Mouse (Mus musculus) erythroblast, embryonic 14.5 days (primary cell): ENCODE measurements around the gene Sertm1. TPM values are rescaled to one million over a fixed set of nuclear protein-coding genes. Genes with fewer than 3 reads are reported as not detected.

Experiments
- H3K27me3 ChIP-seq: 2 replicates; pipeline ENCODE4 v1.6.1; 2012; ENCODE audit warnings: inconsistent platforms; ENCODE audit not compliant: control insufficient read depth
- H3K36me3 ChIP-seq: 2 replicates; pipeline ENCODE4 v1.6.1; 2012; ENCODE audit warnings: mild to moderate bottlenecking, inconsistent platforms; ENCODE audit not compliant: control insufficient read depth
- H3K4me1 ChIP-seq: 2 replicates; pipeline ENCODE4 v1.6.1; 2012; ENCODE audit warnings: inconsistent platforms; ENCODE audit not compliant: control insufficient read depth
- H3K4me3 ChIP-seq: replicated peaks from 2 replicates; pipeline ENCODE3; 2012; ENCODE audit warnings: moderate library complexity, mild to moderate bottlenecking, inconsistent platforms
- H3K9me3 ChIP-seq: 2 replicates; pipeline ENCODE4 v1.6.1; 2012; ENCODE audit warnings: low read length, inconsistent platforms, mixed read lengths; ENCODE audit not compliant: control insufficient read depth
- GATA1 ChIP-seq: IDR thresholded peaks from 2 replicates; pipeline ENCODE4 v1.6.1; 2012; ENCODE audit warnings: low read length, inconsistent platforms, mixed read lengths
- TAL1 ChIP-seq: IDR thresholded peaks from 3 replicates; pipeline ENCODE4 v1.6.1; 2012; ENCODE audit warnings: low read length, inconsistent platforms, mixed read lengths
- polyA plus RNA-seq: library from polyadenylated mRNA; stranded (reverse); fragments of >175 nt; gene quantifications from 2 replicates; pipeline ENCODE4 v1.2.3, GENCODE M21; 2012

Sertm1 gene
- not detected in 2 replicates for polyA plus RNA-seq

- H3K4me3 ChIP-seq: peak within 1 kb of the TSS; percentile 32
These were observed at the start of gene Sertm1 for GRCm38 (mm10) chr3:54915643-54916071. Sertm1 (minus strand) TSS chr3:54915887.

GRCm38 (mm10) chr3:54964948-54965506 lies 49.3 kb upstream of the Sertm1 start:
- H3K4me1 ChIP-seq: no peaks in the 10 kb centered on the region
- TF ChIP-seq GATA1 (no peak), TAL1 (no peak)
- H3K36me3 ChIP-seq: no peaks in the 10 kb centered on the region
- no peaks in the 10 kb centered on the region for H3K9me3 ChIP-seq
- H3K4me3 ChIP-seq: no peak overlapping the region
- H3K27me3 ChIP-seq: no peaks in the 10 kb centered on the region

More at GRCm38 (mm10) chr3:54915643-54916071, at the start of gene Sertm1:
- no peaks in the 10 kb centered on the region for H3K36me3 ChIP-seq
- no peaks in the 10 kb centered on the region for H3K4me1 ChIP-seq
- H3K27me3 ChIP-seq: peaks cover 13% of the 10 kb centered on the region
- no peaks in the 10 kb centered on the region for H3K9me3 ChIP-seq
- TF ChIP-seq TAL1: no peak
- no peak for TF ChIP-seq GATA1

- Histone ChIP-seq H3K9me3 (no peaks in the 10 kb centered on the region), H3K4me3 (no peak overlapping the region), H3K27me3 (no peaks in the 10 kb centered on the region), H3K36me3 (no peaks in the 10 kb centered on the region), H3K4me1 (no peaks in the 10 kb centered on the region)
- TF ChIP-seq TAL1 (no peak), GATA1 (no peak)
These were observed 27.6 kb upstream of the Sertm1 start for GRCm38 (mm10) chr3:54943067-54943810.

GRCm38 (mm10) chr3:54934535-54934934 lies 18.8 kb upstream of the Sertm1 start:
- Histone ChIP-seq H3K9me3 (no peaks in the 10 kb centered on the region), H3K4me1 (no peaks in the 10 kb centered on the region), H3K36me3 (no peaks in the 10 kb centered on the region), H3K4me3 (no peak overlapping the region), H3K27me3 (no peaks in the 10 kb centered on the region)
- TF ChIP-seq TAL1: no peak
- TF ChIP-seq GATA1: no peak

GRCm38 (mm10) chr3:54932599-54932998 lies 16.9 kb upstream of the Sertm1 start:
- Histone ChIP-seq H3K36me3 (no peaks in the 10 kb centered on the region), H3K9me3 (no peaks in the 10 kb centered on the region), H3K4me1 (no peaks in the 10 kb centered on the region), H3K27me3 (no peaks in the 10 kb centered on the region), H3K4me3 (no peak overlapping the region)
- no peak for TF ChIP-seq TAL1
- TF ChIP-seq GATA1: no peak

- no peak overlapping the region for H3K4me3 ChIP-seq
These were observed 4.7 kb upstream of the Sertm1 start for GRCm38 (mm10) chr3:54920425-54920824.

GRCm38 (mm10) chr3:54914845-54915642 lies 643 bp downstream of the Sertm1 start:
- H3K4me3 ChIP-seq: peak overlapping the region; percentile 32
- peaks cover 13% of the 10 kb centered on the region for H3K27me3 ChIP-seq
- no peaks in the 10 kb centered on the region for H3K9me3 ChIP-seq
- no peaks in the 10 kb centered on the region for H3K36me3 ChIP-seq
- no peaks in the 10 kb centered on the region for H3K4me1 ChIP-seq
- TF ChIP-seq TAL1 (no peak), GATA1 (no peak)

More at GRCm38 (mm10) chr3:54920425-54920824, 4.7 kb upstream of the Sertm1 start:
- no peak for TF ChIP-seq GATA1
- TF ChIP-seq TAL1: no peak
- peaks cover 20% of the 10 kb centered on the region for H3K9me3 ChIP-seq
- no peaks in the 10 kb centered on the region for H3K4me1 ChIP-seq
- H3K27me3 ChIP-seq: peaks cover 6% of the 10 kb centered on the region
- no peaks in the 10 kb centered on the region for H3K36me3 ChIP-seq

- no peaks in the 10 kb centered on the region for H3K4me1 ChIP-seq
- H3K9me3 ChIP-seq: no peaks in the 10 kb centered on the region
- TF ChIP-seq GATA1 (no peak), TAL1 (no peak)
- no peaks in the 10 kb centered on the region for H3K36me3 ChIP-seq
- no peak overlapping the region for H3K4me3 ChIP-seq
- no peaks in the 10 kb centered on the region for H3K27me3 ChIP-seq
These were observed 6.8 kb downstream of the Sertm1 start for GRCm38 (mm10) chr3:54908878-54909277.

GRCm38 (mm10) chr3:54897974-54898373 lies 17.7 kb downstream of the Sertm1 start:
- Histone ChIP-seq H3K4me3 (no peak overlapping the region), H3K4me1 (no peaks in the 10 kb centered on the region), H3K9me3 (peaks cover 10% of the 10 kb centered on the region), H3K36me3 (no peaks in the 10 kb centered on the region; the same call in 1 of the 2 replicates), H3K27me3 (no peaks in the 10 kb centered on the region)
- no peak for TF ChIP-seq GATA1
- TF ChIP-seq TAL1: no peak
